Mouse (Mus musculus) B cell, adult 2 months (primary cell): ENCODE measurements around the gene Dbnl.
"Not testable (repeated sequence)": the region's sequence is repeated elsewhere in the genome, so short reads cannot be mapped to it uniquely, and the experiment has no call there.

Experiments
- DNase-seq, 2 experiments: peaks; one replicate each; pipeline ENCODE4 v3.0.0; 2022

Dbnl gene

DNA sequence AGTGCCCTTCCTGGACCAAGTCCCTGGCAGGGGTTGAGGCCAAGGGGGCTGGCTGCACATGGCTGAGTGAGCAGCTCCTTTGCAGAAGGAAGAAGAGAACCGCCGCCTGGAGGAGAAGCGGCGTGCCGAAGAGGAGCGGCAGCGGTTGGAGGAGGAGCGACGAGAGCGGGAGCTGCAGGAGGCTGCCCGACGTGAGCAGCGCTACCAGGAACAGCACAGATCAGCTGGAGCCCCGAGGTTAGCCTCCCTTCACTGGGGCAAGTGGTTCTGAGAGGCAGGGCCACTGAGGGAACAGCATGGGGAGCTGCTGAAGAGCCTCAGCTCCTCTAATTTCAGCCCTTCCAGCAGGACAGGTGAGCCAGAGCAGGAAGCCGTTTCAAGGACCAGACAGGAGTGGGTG, 8.7 kb downstream of the Dbnl start:
- no peak for DNase-seq

DNA sequence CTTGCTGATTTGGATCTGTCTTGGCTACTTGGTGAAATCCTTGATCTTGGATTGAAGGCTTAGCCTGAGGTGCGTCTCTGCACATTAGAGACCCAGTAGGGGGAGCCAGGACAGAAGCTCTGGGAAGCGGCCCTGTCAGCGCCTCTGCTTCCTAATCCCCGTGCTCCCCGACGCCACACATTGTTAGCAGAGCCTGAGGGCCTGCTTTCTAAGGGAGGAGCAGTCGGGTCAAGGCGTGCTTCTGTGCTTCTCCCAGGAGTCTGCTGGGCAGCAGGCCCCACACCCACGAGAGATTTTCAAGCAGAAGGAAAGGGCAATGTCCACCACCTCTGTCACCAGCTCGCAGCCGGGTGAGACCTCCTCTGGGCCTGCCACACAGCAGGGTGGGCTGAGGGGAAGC, 9.1 kb downstream of the Dbnl start:
- no peak for DNase-seq

GRCm38 (mm10) chr11:5797928-5798327, 9.6 kb downstream of the Dbnl start:
- DNase-seq = no peak

DNA sequence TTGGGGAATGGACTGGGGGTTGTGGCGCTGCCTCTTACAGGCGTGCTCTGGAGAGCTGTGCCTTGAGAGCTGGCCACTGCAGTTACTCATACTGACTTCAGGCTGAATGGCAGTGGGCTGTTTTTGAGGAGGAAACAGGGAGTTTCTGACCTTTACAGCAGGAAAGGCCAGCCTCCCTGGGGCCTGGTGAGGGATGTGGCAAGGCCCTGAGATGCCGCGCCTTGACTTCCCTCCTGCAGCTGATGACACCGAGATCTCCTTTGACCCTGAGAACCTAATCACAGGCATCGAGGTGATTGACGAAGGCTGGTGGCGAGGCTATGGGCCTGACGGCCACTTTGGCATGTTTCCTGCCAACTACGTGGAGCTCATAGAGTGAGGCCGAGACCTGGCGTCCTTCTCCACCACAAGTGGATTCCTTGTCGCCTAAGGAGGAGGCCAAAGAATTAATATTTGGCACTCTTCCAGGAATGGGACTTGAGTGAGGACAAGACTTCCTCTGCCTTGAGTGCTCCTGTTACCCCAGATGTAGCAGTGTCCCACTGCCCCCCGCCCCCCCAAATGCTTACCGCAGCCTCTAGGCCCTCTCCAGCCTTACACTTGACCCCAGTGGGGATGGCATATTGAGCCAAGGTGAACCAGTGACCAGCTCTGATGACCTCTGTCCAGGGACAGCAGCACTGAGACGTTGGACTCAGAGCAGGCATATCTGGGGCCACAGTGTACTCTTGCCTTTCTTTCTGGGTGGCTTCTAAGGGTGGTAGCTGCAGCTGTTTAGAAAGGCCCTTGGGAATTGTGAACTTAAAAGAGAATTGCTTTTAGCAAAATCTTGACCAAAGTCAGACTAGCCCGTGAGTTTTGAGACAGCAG, 11.6 kb downstream of the Dbnl start:
- DNase-seq = no peak

GRCm38 (mm10) chr11:5801511-5801910, 13.2 kb downstream of the Dbnl start:
- no peak for DNase-seq

GRCm38 (mm10) chr11:5802005-5802404, 13.7 kb downstream of the Dbnl start:
- DNase-seq = no peak

DNA sequence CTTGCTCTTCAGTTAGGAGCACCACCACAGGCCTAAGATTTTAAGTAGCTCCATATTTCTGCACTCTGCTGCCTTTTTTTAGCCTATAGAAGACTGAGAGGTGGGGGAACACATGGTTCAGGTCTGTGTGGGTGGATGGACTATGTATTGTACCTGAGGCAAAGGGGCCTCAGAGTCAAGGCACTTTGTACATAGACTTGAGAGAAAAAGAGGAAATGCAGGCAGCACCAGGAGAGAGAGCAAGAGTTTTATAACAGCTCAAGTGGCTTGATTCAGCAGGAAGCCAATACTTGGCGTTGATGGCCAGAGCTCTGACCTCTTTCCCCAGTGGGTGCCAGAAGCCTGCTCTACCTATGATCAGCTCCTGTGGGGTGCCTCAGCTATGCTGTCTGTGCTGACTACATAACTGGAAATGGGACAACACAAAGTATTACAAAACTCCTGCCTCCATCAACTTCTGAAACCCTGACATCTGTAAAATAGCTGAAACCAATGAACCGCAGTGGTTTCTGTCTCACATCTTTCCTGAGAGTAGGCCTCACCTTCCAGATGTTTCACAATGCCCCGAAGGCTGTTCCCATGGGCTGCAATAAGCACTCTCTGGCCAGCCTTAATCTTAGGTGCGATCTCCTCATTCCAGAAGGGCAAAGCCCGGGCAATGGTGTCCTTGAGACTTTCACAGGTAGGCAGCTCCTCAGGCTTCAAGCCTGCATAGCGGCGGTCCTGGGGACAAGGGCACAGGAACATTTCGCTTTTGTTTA, 14.3 kb downstream of the Dbnl start:
- DNase-seq = no peak

GRCm38 (mm10) chr11:5803551-5803981, 15.3 kb downstream of the Dbnl start, which contains the start of gene Pgam2:
Gene Pgam2 (minus strand): TSS chr11:5803733.
- no peak for DNase-seq

DNA sequence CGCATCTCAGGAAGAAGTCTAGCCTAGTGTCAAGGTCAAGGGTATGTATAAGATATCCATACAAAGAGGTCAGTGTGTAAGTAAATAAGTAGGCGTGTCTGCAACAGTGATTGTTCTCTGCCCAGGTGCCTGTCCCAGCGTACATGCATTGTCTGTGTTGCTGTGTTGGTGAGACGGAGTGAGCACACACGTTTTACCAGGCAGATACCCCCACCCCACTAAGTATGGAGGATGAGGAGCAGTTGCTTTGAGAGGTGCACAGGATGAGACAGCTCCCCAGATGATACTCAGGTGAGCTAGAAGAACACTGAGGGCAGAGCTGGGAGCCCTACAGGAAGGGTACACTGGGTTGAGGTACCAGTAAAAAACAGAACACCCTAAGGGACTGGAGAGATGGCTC, 15.9 kb downstream of the Dbnl start:
- DNase-seq = no peak

DNA sequence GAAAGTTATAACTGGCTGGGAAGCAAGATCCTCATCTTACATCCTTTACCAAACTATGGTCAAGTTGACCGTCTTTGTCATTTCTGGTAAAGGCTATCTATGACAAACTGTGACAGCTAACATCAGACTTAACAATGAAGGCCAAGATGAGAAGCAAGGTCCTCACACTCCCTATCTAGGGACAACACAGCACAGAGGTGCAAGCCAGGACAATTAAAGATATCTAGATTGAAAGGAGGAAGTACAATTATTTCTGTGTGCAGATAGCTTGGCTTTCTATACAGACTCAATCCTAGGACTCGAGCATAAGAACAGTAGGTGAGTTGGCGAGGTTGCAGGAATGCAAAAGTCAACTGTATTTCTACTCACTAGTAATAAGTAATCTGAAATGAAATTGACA, 17.4 kb downstream of the Dbnl start:
- no peak for DNase-seq

GRCm38 (mm10) chr11:5807956-5808355, 19.7 kb downstream of the Dbnl start:
- no peak for DNase-seq

DNA sequence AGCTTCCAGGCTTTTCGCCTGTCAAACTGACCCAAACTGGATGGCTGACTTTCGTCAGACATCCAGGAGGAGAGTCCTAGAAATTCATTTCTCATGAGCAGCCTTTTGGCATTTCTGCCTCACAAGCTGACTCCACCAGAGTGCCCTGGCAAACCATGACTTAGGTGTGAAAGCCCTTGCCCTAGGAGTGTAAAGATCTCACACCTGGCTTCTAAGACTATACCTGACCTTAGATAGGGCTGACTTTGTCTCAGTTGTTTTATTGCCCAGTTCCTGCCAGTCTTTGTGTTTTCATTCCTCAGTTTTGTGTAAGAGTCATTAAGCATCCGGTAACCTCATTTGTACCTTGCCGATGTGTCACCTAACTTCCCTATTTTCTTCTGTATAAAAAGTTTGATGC, 21.2 kb downstream of the Dbnl start:
- DNase-seq = not testable (repeated sequence)

DNA sequence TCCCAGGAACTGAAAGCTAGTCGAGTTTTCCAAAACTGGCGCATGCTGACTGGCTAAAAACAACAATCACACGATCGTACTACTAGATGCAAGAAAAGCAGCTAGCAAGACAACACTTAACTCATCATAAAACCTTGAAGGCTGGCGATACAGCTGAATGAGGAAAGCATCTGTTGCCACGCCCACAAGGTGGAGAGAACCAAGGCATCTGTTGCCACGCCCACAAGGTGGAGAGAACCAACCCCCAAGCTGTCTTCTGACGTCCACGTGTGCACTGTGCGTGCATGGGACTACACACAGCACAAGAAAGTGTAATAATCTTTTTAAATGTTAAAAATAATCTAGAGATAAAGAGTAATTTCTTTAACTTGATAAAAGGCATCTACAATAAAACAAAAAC, 25.1 kb downstream of the Dbnl start:
- DNase-seq = no peak

DNA sequence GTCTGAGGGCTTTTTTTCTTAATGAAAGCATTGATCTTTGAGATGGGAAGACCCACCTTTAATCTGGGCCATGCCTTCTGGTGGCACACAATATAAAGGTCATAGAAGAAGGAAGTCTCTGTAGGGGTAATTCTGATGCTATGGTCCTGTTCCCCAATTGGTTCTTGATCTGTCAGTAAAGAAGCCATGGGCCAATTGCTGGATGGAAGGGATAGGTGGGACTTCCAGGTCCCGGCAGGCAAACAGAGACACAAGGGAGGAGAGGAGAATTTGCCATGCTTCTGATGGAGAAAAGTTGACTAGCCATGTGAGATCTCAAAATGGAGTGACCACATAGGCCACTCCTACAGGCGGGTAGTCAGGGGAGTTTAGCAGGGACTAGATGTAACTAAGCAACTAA, 30.9 kb downstream of the Dbnl start:
- DNase-seq = no peak

DNA sequence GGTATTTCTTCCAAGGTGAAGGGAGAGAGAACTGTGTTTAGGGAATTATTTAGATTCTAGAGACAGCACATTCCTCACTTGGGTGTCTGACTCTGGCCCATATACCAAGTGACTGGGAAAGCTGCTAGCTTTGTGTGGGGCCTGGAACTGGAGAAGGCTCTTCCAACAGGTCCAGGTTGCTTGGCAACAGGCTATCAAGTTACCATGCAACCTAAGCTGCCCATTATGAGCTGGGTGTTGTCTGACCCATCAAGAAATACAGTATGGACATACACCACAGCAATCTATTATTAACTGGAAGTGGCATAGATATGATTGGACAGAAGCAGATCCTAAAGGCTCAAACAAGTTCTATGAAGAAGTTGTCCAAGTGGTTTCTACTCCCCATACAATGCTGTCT, 37.1 kb downstream of the Dbnl start:
- no peak for DNase-seq

DNA sequence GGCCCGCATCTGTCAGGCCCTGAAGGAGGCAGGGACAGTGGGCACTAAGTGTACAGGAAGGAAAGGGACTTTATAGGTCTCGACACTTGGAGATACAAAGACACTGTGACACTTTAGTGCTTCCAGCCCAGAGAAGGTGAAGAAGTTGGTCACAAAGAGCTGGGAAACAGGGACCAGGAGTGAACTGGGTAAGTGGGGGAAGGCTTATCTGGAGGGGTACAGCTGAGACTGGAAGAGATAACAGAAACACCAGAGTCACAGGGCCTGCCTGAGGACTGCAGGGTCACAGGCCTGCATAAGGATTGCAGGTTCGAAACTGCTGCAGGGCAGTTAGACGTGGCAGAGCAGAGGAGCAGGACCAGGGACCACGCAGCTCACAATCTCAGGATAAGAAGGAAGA, 39.6 kb downstream of the Dbnl start:
- no peak for DNase-seq

GRCm38 (mm10) chr11:5828509-5829191, 40.4 kb downstream of the Dbnl start:
- DNase-seq = no peak

GRCm38 (mm10) chr11:5829327-5829726, 41.0 kb downstream of the Dbnl start:
- DNase-seq = peak; percentile 8 to 10

GRCm38 (mm10) chr11:5834506-5834905, 46.2 kb downstream of the Dbnl start:
- peak; percentile 28 to 43 for DNase-seq

DNA sequence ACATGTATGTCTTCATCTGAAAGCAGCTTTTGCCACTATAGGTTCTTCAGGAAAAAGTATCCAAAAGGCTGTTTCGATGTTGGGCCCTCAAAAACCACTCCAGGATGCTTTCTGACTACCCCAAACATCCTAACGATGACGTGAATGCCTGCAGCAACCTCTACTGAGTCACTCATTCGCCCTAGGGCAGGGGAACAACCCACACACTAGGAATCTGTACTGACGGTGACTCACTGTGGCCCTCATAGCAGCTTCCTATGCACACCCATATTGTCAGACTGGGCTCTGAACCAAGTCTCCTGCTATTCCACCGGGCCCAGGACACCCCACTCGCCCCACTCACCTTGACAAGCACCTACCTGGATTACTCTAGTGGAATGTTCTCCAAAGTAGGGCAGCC, 46.8 kb downstream of the Dbnl start:
- DNase-seq = peak; percentile 15

DNA sequence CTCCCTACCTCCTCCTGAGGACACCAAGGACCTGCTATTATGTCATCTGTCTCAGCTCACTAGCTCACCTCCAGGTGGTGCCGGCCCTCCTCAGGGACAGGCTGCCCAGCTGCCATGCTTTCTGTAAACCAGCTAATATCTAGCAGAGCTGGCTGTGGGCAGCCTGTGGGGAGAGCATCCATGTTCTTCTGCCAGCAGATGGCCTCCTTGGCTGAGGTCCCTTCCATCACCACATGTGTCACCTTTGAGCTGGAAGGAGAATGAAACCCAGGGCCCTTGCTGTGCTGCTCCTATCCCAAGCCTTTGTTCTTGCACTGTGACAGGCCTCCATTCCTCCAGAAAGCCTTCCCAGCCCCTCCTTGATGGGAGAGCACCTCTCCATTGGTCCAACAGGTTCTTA, 47.8 kb downstream of the Dbnl start:
- DNase-seq = peak; percentile 25 to 27

DNA sequence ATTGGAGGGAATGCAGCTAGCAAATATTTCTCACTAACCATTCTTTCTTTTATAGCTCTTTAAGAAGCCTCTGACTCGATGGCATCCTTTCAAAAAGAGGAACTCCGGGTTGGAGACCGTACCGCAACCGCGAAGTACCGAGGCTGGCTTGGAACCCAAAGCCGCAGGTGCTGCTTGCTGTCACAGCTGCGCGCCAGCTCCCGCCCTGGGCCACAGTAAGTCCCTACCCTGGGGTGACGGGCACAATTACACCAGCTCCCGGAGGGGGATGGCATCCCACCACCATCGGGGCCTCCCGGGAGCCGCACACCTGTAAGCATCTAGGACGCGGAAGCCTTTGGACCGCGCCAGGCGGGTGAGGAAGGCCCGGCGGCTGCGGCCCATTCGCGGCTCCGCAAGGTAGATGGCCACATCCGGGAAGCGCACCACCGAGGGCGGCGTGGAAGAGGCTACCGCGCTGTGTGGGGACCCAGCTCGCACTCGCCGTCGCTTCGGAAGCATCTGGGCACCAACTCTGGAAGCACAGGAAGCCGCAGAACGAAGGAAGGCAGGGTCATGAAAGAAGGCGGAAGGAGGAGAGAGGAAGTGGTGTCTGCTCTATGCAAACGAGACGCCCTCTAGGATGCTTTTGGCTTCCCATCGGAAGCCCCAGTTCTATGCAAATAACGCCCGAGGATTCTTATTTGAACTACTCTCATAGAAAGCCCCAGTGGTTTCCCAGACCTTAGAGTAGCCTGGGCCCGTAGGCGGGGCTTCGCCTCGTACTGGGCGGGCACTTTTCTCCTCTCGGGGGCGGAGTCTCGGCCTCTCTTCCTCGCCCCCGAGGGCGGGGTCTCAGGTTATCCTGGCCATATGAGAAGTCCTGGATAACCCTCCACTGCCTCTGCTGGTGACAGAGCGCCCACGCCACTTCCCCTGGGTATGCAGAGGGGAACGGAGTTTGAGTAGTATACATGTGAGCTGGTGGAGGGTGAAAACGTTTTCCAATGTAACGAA, 49.3 kb downstream of the Dbnl start, which contains the start of gene Polm:
Gene Polm (minus strand): TSS at position 766 of the 996 bp plus-strand sequence.
- DNase-seq = peak; percentile 92 to 93
